Mouse (Mus musculus) WW6 (cell line): ENCODE measurements around the gene Prox2.

ENCODE experiments used
- DNase-seq: peaks from one replicate; pipeline ENCODE4 v3.0.0-alpha.2; 2013; ENCODE audit warnings: low read depth, low spot score

Prox2 gene

DNA sequence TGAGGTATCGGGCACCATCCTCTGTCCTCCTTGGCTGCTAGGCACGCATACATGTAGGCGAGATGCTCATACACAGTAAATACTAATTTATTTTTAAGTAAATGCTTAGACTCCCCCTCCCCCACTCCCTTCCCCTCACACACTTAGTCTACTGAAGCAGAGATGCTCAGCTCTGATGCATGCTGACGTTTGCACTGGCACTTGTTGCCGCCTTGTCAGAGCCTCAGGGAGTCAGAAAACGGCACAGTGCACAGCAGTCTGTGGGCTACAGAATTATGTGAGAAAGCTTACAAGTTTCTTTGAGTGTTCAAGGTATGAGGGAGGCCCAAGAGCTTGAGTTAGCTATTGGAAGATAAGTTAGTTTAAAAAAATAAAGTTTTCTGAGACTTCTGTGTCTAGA lies 20.8 kb upstream of the Prox2 start:
- DNase-seq, result no peak

DNA sequence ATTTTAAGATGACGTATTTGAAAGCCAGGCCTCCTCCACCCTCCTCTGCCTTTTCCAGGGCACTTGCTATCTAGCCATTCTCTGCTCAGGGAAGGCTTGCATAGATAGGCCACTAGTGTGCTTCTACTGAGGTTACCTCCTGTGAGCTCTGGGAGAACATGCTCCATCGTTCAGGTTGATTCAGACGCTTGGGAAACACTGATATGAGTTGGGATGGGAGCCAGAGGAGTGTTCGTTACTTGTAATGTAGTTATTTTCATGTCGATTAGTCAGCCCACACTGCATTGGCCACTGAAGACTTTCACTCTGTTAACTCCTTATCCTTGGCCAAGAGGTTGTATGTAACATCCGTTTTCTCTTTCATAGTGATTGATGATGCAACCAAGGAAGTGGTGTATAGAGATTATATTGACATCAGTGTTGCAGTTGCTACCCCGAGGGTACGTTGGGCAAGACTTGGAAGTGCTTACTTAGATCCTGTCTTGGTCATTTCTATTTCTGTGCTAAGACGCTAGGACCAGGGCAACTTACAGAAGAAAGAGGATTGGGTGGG lies 18.9 kb upstream of the Prox2 start:
- no peak for DNase-seq

DNA sequence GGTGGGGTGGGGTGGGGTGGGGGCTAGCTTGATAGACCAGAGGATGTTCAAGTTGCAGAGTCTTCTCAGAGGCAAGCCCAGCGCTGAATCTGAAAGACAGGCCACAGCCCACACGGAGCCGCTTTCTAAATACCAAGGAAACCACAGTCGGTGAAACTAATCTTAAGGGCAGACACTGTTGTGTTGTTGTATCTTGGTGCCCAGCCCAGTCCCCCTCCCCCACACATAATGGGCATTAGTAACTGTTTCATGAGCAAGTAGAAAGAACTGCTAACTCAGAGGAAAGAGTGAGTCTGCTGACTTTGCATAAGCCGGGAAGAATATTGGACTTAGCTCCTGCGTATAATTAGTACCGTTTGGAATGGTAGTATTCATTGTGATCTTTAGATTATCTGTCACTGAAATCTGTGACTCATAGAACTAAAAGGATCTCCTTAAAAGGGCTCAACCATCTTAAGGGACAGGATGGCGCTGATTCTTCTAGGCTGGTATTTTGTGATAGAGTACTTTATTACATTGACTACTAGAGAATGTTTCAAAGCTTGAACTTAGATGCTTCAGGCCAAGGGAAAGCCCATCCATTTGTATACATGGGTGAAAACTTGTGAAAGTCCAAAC lies 16.5 kb upstream of the Prox2 start:
- DNase-seq, result no peak

DNA sequence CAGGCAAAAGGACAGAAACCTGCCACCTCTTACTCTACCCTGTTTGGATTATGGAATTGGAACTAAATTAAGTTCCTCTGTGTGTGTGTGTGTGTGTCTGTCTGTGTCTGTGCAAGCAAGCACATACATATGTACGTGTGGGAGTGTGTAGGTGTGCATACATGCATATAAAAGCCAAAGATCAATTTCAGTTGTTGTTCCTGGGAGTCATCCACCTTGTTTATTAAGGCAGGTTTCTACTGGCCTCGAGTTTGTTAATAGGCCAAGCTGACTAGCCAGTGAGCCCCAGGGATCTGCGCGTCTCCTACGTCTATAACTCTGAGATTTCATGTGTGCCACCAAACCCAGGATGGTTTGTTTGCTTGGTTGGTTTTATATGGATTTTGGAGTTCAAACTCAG lies 14.2 kb upstream of the Prox2 start:
- no peak for DNase-seq

DNA sequence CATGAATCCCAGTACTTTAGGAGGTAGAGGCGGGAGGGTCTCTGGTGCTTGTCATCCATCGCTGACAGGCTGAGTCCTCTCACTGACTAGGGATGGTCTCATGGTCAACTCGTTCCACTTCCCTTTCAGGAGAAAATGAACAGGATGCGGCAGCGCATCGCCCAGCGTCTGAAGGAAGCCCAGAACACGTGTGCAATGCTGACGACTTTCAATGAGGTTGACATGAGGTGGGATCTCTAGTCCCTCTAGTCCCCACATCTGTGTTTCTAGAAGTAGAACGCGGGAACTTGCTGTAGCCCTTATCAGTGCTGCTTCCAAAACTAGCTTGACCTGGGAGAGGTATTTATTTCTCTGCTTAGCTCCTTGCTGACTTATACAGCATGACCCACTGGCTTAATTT lies 13.1 kb upstream of the Prox2 start:
- no peak for DNase-seq

DNA sequence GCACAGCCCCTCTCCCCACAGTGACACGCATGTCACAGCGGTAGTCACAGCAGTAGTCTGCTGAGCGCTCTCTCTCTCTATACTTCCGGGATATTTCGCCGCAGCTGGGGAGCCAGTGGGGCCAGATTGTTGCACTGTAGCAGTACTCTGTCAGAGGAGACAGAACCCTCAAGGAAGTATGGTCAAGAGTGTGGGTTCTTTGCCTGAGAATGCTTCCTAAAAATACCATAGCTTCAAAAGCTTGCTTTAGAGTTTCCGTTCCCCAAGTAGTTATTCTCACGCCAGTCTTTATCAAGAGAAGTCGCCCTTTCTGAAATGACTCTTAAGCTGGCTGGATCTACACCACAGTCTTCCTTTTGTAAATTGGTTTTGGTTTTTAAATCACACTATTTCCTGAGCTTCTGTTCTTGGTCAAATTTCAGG lies 12.6 kb upstream of the Prox2 start:
- DNase-seq, result no peak

DNA sequence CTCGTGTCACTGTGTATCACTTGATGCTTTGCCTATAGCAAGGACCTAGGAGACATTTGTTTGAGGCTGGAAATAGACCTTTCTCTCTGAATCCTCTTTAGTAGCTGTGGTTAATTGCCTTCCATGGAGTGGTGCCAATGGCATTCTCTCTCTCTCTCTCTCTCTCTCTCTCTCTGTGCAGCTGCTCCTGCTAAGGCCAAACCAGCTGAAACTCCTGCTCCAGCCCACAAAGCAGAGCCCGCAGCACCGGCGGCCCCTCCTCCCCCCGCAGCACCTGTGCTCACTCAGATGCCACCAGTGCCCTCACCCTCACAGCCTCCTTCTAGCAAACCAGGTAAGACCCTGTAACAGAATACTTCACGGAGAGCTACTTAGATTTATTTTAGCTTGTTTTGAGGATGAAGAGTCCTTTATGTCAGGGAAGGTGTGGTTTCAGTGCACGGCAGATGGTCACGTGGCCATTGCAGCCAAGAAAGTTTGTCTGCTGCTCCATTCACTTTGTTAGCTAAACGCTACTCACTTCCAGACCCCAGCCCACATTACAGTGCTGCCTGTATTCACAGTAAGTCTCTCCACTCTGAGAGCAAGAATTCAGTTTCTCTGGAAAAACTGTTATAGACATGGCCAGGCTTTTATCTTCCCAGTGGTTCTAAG lies 11.4 kb upstream of the Prox2 start:
- DNase-seq, result no peak

DNA sequence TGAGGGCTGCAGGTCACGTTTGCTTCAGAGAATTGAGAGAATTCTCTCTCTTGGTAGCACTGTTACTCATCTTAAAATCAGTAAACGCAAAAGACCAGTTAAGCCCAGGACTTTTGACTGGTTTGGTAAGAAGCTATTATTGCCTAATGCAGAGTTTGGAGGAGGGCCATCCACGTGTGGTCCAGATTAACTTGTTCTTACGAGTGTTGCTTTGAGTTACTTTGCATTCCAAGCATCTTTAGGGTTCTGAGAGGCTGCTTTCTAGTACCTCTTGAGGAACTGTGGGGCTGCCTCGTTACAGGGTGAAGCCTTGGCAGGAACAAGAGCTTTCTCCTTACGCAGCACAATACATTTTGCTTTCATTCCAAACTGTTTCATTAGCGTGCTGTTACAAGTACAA lies 5.1 kb upstream of the Prox2 start:
- DNase-seq, result no peak

DNA sequence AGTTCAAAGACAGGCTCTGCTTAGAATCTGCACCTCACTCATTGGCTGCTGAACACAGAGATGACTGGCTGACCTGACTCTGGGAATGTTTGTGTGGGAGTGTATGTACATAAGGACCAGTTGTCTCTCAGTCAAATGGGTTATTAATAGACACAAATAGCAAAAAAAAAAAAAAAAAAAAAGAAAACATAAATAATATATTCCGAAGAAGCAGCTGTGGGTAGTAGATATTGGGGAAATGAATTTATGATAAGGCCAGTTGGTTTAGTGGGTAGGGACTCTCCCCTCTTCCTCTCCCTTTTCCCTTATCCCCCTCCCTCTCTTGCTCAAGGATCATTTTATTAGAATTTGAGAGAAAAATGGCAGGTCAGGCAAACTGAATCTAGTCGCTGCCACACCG lies 3.4 kb upstream of the Prox2 start:
- no peak for DNase-seq

DNA sequence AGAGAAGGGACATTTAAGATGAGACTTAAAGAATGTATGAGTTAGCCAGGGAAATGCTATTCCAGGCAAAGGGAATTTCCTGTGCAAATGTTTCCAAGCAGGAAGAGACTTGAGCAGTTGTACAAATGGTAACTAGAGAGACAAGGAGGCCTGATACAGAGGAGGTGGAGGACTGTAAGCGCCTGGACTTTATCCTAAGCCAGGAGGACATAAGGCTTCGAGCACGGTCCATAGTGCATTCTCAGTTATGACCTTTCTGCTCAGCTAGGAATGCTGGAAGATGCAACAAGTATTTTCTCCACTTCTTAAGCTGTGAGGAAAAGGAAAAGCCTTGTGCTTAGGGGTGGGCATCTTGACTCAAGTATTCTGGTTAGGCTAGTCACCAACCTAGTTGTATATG lies 2.8 kb upstream of the Prox2 start:
- DNase-seq, result no peak

DNA sequence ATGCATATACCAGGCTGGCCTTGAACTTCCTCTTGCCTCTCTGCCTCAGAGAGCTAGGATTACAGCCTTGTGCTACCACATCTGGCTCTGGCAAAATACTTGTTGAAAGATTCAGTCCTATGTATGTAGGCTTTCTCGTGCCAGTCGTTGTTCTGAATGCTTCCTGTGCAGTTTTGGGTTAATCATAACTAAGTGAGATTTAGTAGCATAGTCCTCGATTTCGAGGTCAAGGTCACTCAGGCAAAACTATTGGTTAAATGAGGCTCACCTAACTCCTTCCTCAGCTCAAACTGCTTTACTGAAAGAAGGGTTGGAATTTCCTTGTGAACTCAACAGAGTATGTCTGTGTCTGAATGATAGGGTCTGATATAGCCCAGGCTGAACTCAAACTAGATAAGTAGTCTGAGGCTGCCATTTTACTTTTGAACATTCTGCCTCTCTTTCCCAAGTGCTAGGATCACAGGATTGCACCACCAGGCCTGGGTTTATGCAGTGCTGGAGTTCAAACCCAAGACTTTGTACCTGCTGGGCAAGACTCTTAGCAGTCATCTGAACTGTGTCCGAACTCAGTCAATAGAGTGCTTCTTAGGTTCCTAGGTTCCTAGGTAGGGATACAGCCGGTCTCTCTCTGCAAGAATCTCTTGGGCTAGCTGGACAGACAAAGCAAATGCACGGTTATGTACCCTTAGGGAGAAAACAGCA lies 2.1 kb upstream of the Prox2 start:
- DNase-seq, result no peak

DNA sequence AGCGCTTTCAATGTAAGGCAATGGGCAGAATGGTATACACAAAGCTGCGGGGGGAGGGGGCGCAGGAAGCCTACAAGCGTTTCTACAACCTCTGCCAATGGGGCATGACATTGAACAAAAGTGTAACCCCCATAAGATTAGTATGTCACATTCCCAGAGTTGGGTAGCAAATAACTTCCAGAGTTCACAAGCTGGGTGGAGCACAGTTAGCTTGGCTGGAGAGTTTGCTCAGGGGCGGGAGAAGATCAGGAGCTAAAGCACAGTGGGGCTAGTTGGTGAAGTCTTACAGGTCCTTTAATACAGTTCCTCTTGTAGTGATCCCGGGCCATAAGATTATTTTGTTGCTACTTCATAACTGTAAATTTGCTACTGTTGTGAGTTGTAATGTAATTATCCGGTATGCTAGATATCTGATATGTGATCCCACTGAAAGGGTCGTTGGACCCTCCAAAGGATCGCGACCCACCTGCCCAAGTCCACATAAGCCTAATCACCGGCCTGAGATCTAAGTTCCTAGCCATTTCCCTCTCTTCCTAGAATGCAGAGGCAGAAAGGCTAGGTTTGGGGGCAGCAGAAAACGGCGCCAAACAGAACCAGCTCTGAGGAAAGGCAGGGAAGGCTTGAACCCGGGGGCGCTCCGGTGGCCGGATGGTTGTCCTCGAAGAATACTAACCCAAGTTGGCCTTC lies 405 bp downstream of the Prox2 start:
- DNase-seq, result no peak

DNA sequence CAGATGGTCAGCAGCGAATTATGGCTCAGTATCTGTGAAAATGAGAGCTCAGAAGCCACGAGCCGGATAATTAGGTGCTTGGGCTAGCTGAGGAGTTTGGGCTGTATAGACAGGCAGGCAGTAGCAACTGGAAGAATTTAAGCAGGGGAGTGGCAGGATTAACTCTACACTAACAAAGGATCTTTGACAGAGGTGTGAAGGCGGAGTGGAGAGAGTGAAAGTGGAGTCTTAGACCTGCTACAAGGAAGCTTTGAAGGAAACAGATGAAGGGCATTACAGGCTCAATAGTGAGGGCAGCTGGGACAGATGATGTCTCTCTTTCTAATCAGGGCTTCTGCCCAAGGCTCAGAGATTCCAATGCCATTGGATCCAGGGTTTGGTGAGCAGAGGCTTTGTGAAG lies 1.1 kb downstream of the Prox2 start:
- no peak for DNase-seq

DNA sequence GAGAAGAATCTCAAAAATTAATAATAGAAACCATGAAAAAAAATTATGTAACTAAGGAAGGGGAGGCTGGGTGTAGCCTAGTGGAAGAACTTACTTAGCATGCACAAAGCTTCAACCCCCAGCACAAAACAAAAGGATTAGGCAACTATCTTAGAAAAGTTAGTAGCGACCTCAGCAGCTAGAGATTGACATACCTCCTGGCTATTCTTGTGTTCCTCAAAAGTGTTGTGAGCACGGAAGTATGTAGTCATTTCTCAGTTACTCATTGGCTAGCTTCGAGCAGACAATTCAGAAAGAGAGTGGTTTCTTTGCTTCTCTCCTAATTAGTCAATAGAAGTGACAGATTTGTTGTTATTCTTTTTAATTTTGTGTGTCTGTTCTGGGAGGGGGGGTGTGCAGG lies 1.9 kb downstream of the Prox2 start:
- DNase-seq, result no peak

DNA sequence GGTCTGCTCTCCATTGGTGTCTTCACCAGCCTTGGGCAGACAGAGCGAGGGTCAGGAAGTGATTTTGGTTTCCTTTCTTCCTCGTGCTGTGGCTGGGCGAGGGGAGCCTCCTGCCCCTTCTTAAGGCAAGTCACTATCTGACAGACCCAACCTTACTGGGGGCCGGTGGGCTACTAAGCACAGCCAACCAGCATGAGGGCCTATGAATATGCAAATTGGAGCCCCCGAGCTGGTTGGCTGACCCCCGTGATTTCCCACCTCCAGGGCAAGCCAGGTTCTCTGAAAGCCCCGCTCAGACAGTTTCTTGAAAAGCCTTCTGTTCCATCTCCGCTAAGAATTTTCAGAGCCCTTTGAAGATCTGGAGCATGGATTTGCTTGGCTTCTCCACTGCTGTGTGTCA lies 4.3 kb downstream of the Prox2 start:
- no peak for DNase-seq

DNA sequence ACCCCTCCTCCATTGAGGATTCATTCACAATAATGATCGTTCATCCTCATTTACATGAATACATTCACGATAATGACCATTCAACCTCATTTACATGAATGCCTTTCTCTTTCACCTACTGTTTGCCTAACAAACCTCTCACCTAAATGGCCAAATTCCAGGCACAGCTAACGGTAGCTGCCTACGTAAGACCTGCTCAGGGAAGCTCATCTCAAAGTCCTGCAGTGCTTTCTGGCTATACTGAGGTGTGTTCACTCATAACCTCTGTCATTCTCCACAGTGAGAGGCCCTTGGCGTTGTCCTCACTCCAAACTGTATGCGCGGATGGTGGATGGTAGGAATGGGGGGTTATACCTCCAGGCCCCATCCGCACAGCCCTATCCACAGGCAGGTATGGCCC lies 5.8 kb downstream of the Prox2 start:
- DNase-seq, result no peak

DNA sequence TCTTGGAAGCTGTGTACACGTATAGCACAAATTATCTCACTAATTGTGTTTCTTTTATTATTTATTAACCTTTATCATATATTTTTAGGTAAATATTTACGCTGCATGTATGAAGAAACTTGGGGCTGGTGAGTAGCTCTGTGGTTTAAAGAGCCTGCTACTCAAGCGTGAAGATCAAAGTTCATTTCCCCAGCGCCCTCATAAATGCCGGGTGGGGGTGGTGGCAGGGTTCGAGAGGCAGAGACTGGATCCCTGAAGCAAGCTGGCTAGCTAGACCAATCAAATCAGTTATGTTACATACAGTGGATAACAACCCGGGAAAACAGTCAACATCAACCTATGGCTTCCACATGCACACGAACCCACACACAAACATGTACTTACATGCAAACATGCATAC lies 7.5 kb downstream of the Prox2 start:
- DNase-seq, result no peak

DNA sequence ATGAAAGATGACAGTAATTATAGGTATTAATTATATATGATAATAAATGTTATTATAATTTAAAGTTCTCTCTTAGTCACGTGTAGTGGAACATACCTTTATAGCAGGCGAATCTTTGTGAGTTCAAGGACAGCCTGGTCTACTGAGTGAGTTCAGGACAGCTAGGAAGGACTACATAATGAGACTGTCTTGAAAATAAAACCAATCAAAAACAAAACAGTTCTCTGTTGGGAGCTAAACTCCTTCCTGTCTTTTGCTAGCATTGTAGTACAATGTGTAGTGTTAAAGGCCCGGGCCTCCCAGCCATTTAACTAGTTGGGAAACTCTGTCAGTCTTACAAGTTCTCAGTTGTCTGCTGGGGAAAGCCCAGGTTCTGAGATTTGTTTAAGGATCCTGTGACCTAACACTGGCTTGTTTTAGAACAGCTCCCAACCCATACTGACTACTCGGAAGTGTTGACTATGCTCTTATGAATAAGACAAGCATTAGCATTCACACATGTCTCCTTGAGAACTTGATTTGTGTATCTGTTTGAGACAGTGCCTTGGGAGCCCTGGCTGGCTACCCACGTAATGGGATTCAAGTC lies 8.9 kb downstream of the Prox2 start:
- DNase-seq, result no peak

DNA sequence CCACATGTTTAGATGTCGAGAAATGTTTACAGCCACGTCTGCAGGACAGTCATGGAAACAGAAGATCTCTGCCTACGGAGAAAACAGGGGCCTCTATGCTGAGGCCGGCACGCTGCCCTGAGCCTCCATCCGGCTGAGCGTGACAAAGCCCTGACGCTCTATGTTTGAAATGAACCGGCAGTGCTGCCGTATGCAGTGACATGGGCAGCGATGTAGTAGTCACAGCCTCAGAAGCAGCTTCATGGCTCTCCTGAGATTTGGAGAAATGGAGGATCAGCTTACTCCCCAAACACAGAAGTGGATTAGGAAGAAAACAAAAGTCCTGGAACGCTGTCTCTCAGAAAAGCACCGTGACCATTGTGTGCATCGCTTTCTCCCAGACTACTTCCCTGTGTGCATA lies 9.6 kb downstream of the Prox2 start:
- DNase-seq, result no peak

DNA sequence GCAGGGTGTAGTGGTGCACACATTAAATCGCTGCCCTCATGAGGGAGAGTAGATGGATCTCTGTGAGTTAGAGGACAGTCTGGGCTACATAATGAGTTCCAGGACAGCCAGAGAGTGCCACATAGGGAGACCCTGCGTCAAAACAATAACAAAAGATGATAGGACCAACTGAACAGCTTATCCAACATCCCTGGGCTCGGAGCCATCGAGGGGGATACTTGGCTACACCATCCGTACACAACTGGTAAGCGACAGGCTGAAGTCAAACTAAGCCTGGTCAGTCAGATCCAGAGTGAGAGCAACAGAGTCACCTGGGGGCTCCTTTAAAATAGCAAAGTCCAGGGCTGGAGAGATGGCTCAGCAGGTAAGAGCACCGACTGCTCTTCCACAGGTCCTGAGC lies 14.7 kb downstream of the Prox2 start:
- DNase-seq, result no peak

DNA sequence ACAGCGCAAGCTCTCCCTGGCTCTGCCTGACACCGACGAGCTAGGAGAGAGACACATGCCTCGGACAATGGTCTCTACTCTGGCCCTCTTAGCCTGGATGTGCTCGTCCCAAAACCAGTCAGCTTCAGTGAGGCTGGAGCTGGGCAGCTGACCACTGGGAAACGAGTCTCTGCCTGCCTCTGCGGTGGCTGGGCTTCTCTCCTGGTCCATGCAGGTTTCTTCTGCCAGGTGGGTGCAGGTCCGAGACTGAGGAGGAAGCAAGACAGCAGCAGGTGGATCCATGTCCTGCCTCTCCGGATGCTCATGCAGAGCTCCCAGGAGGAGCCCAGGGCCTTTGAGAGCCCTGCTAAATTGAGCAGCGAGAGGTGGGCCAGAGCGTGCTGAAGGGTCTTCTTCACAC lies 15.4 kb downstream of the Prox2 start:
- no peak for DNase-seq

DNA sequence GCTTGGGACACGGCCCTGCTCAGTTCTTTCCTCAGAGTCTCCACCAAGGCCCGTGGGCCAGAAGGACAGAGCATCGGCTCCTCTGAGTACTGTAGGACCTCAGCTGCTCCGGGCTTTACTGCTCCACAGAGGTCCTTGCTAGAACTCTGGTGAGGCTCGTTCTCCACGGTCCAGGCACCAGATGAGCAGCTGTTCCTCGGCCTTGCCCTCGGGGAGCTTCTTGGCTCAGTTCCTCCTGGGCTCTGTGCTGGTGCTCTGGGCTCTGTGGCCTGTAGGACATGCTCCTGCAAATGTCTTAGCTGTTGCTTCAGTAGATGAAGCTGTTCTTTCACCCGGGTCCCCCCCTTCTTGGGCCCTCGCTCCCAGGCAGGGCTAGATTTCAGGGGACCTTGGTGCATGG lies 15.9 kb downstream of the Prox2 start:
- DNase-seq, result no peak
